Mouse (Mus musculus) CH12.LX (cell line): ENCODE measurements around the gene Rgl1. TPM values are rescaled to one million over a fixed set of nuclear protein-coding genes. Genes with fewer than 3 reads are reported as not detected.

Experiments
- DNase-seq: peaks from one replicate; pipeline ENCODE4 v3.0.0-alpha.2; 2013; ENCODE audit errors: extremely low read depth
- H3K27ac ChIP-seq: 2 replicates; pipeline ENCODE4 v1.5.1; 2012; ENCODE audit warnings: low read depth, mild to moderate bottlenecking, control low read depth, moderate library complexity; ENCODE audit not compliant: insufficient read depth
- H3K27me3 ChIP-seq: replicated peaks from 2 replicates; pipeline ENCODE3; 2012; ENCODE audit warnings: inconsistent platforms
- H3K36me3 ChIP-seq, 2 experiments: replicated peaks in 1 of 2; 2 replicates each; pipeline versions ENCODE3 to v1.6.1; 2012; ENCODE audit warnings: inconsistent platforms in 1 of 2, low read length in 1 of 2, mild to moderate bottlenecking in 1 of 2, mixed read lengths in 1 of 2, moderate library complexity in 1 of 2; ENCODE audit not compliant: control insufficient read depth in 1 of 2, insufficient read depth in 1 of 2
- H3K4me1 ChIP-seq, 2 experiments: 2 replicates each; pipeline ENCODE4 v1.6.1; 2012; ENCODE audit warnings: inconsistent platforms in 1 of 2, moderate library complexity in 1 of 2; ENCODE audit not compliant: insufficient read depth in 2 of 2, control insufficient read depth in 1 of 2
- H3K4me2 ChIP-seq: 2 replicates; pipeline ENCODE4 v1.6.1; 2012; ENCODE audit warnings: low read depth, mild to moderate bottlenecking, control low read depth; ENCODE audit not compliant: poor library complexity, insufficient read depth, severe bottlenecking
- H3K4me3 ChIP-seq, 3 experiments: fragments of 150-350 bp in 1 of 3; sonication (generic) in 1 of 3; replicated peaks in 1 of 3; 2 replicates each; pipeline versions ENCODE3 to v1.5.1; 2011 to 2012; ENCODE audit warnings: low read depth in 2 of 3, low read length in 2 of 3, mild to moderate bottlenecking in 2 of 3, moderate library complexity in 2 of 3, control low read depth in 1 of 3, improper control_type of control experiment in 1 of 3, inconsistent platforms in 1 of 3, mixed read lengths in 1 of 3; ENCODE audit not compliant: poor library complexity in 1 of 3
- H3K79me2 ChIP-seq: replicated peaks from 2 replicates; pipeline ENCODE4 v1.6.1; 2012; ENCODE audit warnings: mild to moderate bottlenecking, moderate library complexity; ENCODE audit not compliant: control insufficient read depth, poor library complexity, insufficient read depth, severe bottlenecking; ENCODE audit errors: extremely low read depth
- H3K9ac ChIP-seq: 2 replicates; pipeline ENCODE4 v1.6.1; 2012; ENCODE audit warnings: low read depth, mild to moderate bottlenecking, control low read depth, moderate library complexity; ENCODE audit not compliant: insufficient read depth
- H3K9me3 ChIP-seq: replicated peaks from 2 replicates; pipeline ENCODE3; 2012; ENCODE audit warnings: low read length, inconsistent platforms, mixed read lengths
- BHLHE40 ChIP-seq: IDR thresholded peaks from 2 replicates; pipeline ENCODE4 v1.6.1; 2011; ENCODE audit warnings: mild to moderate bottlenecking, low read depth, low read length, improper control_type of control experiment
- CHD2 ChIP-seq: IDR thresholded peaks from 2 replicates; pipeline ENCODE4 v1.6.1; 2011; ENCODE audit warnings: low read length, improper control_type of control experiment
- E2F4 ChIP-seq: IDR thresholded peaks from 2 replicates; pipeline ENCODE4 v1.6.1; 2011; ENCODE audit warnings: low read depth, low read length, improper control_type of control experiment; ENCODE audit not compliant: insufficient replicate concordance
- ELF1 ChIP-seq: IDR thresholded peaks from 2 replicates; pipeline ENCODE4 v1.6.1; 2014; ENCODE audit warnings: low read depth, mild to moderate bottlenecking, inconsistent platforms, low read length, improper control_type of control experiment
- GABPA ChIP-seq: IDR thresholded peaks from 2 replicates; pipeline ENCODE4 v1.6.1; 2012; ENCODE audit warnings: low read depth, low read length, improper control_type of control experiment, inconsistent platforms; ENCODE audit not compliant: insufficient replicate concordance
- IRF4 ChIP-seq: IDR thresholded peaks from 2 replicates; pipeline ENCODE4 v1.6.1; 2014; ENCODE audit warnings: low read depth, mild to moderate bottlenecking, inconsistent platforms, low read length, improper control_type of control experiment
- JUN ChIP-seq: IDR thresholded peaks from 2 replicates; pipeline ENCODE4 v1.6.1; 2011; ENCODE audit warnings: low read depth, mild to moderate bottlenecking, low read length, improper control_type of control experiment, moderate library complexity; ENCODE audit not compliant: insufficient read depth
- JUND ChIP-seq: conservative IDR thresholded peaks from 2 replicates; pipeline ENCODE4 v1.6.1; 2011; ENCODE audit warnings: low read depth, low read length, improper control_type of control experiment
- KAT2A ChIP-seq: IDR thresholded peaks from 2 replicates; pipeline ENCODE4 v1.6.1; 2012; ENCODE audit warnings: low read length, improper control_type of control experiment, inconsistent platforms; ENCODE audit not compliant: insufficient replicate concordance
- MAFK ChIP-seq: IDR thresholded peaks from 2 replicates; pipeline ENCODE4 v1.6.1; 2011; ENCODE audit warnings: low read length, improper control_type of control experiment; ENCODE audit not compliant: insufficient replicate concordance
- MAX ChIP-seq: IDR thresholded peaks from 2 replicates; pipeline ENCODE4 v1.6.1; 2011; ENCODE audit warnings: low read length, improper control_type of control experiment
- MYC ChIP-seq: IDR thresholded peaks from 2 replicates; pipeline ENCODE4 v1.6.1; 2011; ENCODE audit warnings: low read depth, mild to moderate bottlenecking, improper control_type of control experiment, low read length
- PAX5 ChIP-seq: IDR thresholded peaks from 2 replicates; pipeline ENCODE4 v1.6.1; 2012; ENCODE audit warnings: low read length, inconsistent platforms, mixed read lengths
- POLR2A ChIP-seq: IDR thresholded peaks from 2 replicates; pipeline ENCODE4 v1.6.1; 2011; ENCODE audit warnings: low read depth, mild to moderate bottlenecking, improper control_type of control experiment, low read length
- POLR2AphosphoS2 ChIP-seq: IDR thresholded peaks from 2 replicates; pipeline ENCODE4 v1.6.1; 2011; ENCODE audit warnings: low read depth, low read length, improper control_type of control experiment
- RCOR1 ChIP-seq: conservative IDR thresholded peaks from 2 replicates; pipeline ENCODE4 v1.6.1; 2012; ENCODE audit warnings: low read depth, mild to moderate bottlenecking, inconsistent platforms, low read length, improper control_type of control experiment
- SIN3A ChIP-seq: IDR thresholded peaks from 2 replicates; pipeline ENCODE4 v1.6.1; 2012; ENCODE audit warnings: low read length, improper control_type of control experiment, inconsistent platforms
- TCF12 ChIP-seq: IDR thresholded peaks from 2 replicates; pipeline ENCODE4 v1.6.1; 2014; ENCODE audit warnings: low read depth, mild to moderate bottlenecking, inconsistent platforms, low read length, improper control_type of control experiment
- USF1 ChIP-seq: IDR thresholded peaks from 2 replicates; pipeline ENCODE4 v1.6.1; 2014; ENCODE audit warnings: low read depth, mild to moderate bottlenecking, inconsistent platforms, low read length, improper control_type of control experiment
- ZKSCAN1 ChIP-seq: IDR thresholded peaks from 2 replicates; pipeline ENCODE4 v1.6.1; 2012; ENCODE audit warnings: low read depth, inconsistent platforms, low read length, improper control_type of control experiment, borderline replicate concordance
- dilution Hi-C: fragments of 300-500 bp; cut with MboI; formaldehyde crosslinking; loops from 2 replicates; pipeline ENCODE4 v1.14.3; 2020; ENCODE audit warnings: low sequenced_read_pairs; ENCODE audit not compliant: extremely low pct_unique_long_range_greater_than_20kb, extremely low pct_ligation_motif_present
- in situ Hi-C: fragments of 300-500 bp; cut with MboI; formaldehyde crosslinking; loops from 3 replicates; pipeline ENCODE4 v1.14.3; 2019; ENCODE audit warnings: low sequenced_read_pairs, low pct_ligation_motif_present, low pct_unique_long_range_greater_than_20kb, mixed read lengths
- polyA plus RNA-seq: library from polyadenylated mRNA; unstranded; fragments of >175 nt; gene quantifications from 2 replicates; pipeline ENCODE4 v1.2.1, GENCODE M21; 2012; ENCODE audit warnings: low read depth; ENCODE audit not compliant: insufficient read length
- total RNA-seq, 2 experiments: library from RNA; depleted of rRNA; stranded (reverse); fragments of 300-350 nt in 1 of 2; fragments of >200 nt in 1 of 2; gene quantifications; 2 replicates each; pipeline ENCODE4 v1.2.3; 2012 to 2014

The Rgl1 gene
- total and polyA plus RNA-seq, 3 experiments = 0.25 to 1.7 (median 0.74) TPM

DNA sequence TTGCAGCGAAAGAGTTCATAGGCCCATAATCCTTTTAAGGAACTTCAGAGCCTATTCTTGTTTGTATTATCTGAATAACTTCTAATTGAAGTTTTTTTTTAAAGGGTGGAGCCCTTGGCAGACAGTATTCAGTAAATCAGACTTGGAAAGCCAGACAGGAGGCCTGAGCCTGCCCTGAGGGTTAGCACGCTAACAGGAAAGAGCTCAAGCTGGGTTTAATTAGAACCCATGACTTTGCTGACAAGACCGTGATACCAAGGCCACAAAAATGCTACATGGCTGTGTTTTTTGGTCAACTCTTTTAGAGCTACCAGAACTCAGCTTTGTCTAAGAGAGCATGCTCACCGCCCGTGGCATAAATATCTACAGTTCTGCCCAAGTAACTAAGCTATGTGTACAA, 175.8 kb downstream of the Rgl1 start:
- Histone ChIP-seq H3K9me3 (no peaks in the 10 kb centered on the region), H3K4me1 (peaks cover 0 to 14% of the 10 kb centered on the region in 2 experiments; a peak in 2 of 4 replicates), H3K4me2 (no peak overlapping the region), H3K27ac (no peak overlapping the region), H3K36me3 (no peaks in the 10 kb centered on the region), H3K9ac (no peak overlapping the region), H3K4me3 (no peak overlapping the region), H3K79me2 (no peaks in the 10 kb centered on the region), H3K27me3 (no peaks in the 10 kb centered on the region)
- in situ Hi-C loops (no loop called here), dilution Hi-C loops (no loop called here)
- no peak for DNase-seq
- TF ChIP-seq JUND = no peak
- no peak for TF ChIP-seq BHLHE40
- no peak for TF ChIP-seq ZKSCAN1
- TF ChIP-seq E2F4 = no peak
- no peak for TF ChIP-seq KAT2A
- no peak for TF ChIP-seq MAFK
- no peak for TF ChIP-seq USF1
- TF ChIP-seq PAX5 = no peak
- no peak for TF ChIP-seq POLR2AphosphoS2
- no peak for TF ChIP-seq JUN

DNA sequence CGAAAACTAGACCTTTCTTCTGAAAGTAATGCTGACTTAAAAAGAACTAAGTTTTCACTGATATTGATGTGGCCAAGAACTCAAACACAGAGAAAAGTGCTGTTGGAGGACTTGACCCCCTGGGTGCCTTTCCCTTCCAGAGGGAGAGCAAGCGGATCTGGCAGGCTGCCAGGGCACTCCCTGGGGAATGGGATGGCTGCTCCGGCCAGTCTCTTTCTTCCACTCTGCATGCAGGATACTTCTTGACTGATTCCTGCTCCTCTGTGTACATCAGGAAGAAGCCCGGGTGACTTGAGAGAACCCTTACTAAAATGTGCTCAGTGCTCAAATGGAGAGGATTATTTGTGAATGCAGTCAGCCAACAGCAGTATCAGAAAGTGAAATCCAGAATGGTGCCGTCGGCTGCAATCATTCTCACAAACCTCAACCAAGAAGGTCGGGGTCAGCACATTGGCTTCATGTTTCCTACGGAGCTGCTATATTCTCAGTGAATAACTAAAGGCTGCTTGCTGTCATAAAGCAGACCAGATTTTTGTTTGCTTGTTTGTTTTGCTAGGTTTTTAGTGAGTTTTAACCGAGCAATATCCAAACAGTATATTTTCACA, 176.7 kb downstream of the Rgl1 start:
- TF ChIP-seq MYC = no peak
- TF ChIP-seq GABPA = no peak
- no peak for TF ChIP-seq IRF4
- TF ChIP-seq RCOR1 = no peak
- no peak for TF ChIP-seq POLR2AphosphoS2
- no peak for TF ChIP-seq ELF1
- TF ChIP-seq CHD2 = no peak
- no peak for TF ChIP-seq MAX
- no peak for TF ChIP-seq SIN3A
- no peak for TF ChIP-seq TCF12
- no peak for TF ChIP-seq POLR2A
- TF ChIP-seq MAFK = no peak
- TF ChIP-seq BHLHE40 = no peak
- H3K79me2 ChIP-seq = no peaks in the 10 kb centered on the region
- no peaks in the 10 kb centered on the region for H3K9me3 ChIP-seq
- no peak for DNase-seq
- H3K4me2 ChIP-seq = no peak overlapping the region
- dilution Hi-C loops (no loop called here), in situ Hi-C loops (no loop called here)
- no peak overlapping the region for H3K9ac ChIP-seq
- peaks cover 0 to 8% of the 10 kb centered on the region in 2 experiments; a peak in 2 of 4 replicates for H3K4me1 ChIP-seq
- no peak overlapping the region for H3K4me3 ChIP-seq
- H3K27ac ChIP-seq = no peak overlapping the region
- H3K27me3 ChIP-seq = no peaks in the 10 kb centered on the region
- no peaks in the 10 kb centered on the region for H3K36me3 ChIP-seq
